Mouse (Mus musculus): ENCODE measurements around the gene Tmod3. TPM values are rescaled to one million over a fixed set of nuclear protein-coding genes. Genes with fewer than 3 reads are reported as not detected.

Tmod3 gene
- total and polyA plus RNA-seq, 2 experiments from 2014 or later = 40.8 to 64.9 TPM

GRCm38 (mm10) chr9:75553719-75554118 lies 5.7 kb downstream of the Tmod3 start:
- 0 out of 2 replicates have a peak, but pooled peaks cover 6% of the 10 kb centered on the region for H3K36me3 ChIP-seq (replicated peaks; ENCODE audit: control insufficient read depth, insufficient read depth, low read length)
- DNase-seq (ENCODE audit: low spot score) (no peak), ATAC-seq (ENCODE audit: insufficient read depth, low read depth) (no peak)
- TF ChIP-seq EP300 (IDR thresholded peaks at IDR 0.05; ENCODE audit: low read depth) (no peak), CTCF (IDR thresholded peaks at IDR 0.05; ENCODE audit: low read depth) (no peak)
- no peak overlapping the region for H3K4me3 ChIP-seq (ENCODE audit: low read depth, low read length)
- no peak overlapping the region for H3K27ac ChIP-seq (ENCODE audit: low read depth)
- H3K27me3 ChIP-seq (ENCODE audit: control insufficient read depth, insufficient read depth, low read length) = no peaks in the 10 kb centered on the region
- peaks cover 6% of the 10 kb centered on the region for H3K4me1 ChIP-seq (ENCODE audit: control insufficient read depth, insufficient read depth)
- no peak overlapping the region for H3K9ac ChIP-seq (replicated peaks; ENCODE audit: low read depth, low read length)
- WGBS = 61% methylated on average over 4 of the region's 4 CpGs
- H3K9me3 ChIP-seq (replicated peaks; ENCODE audit: control insufficient read depth, low read length) = peaks cover 10% of the 10 kb centered on the region
- H3K4me2 ChIP-seq (ENCODE audit: low read depth, low read length) = no peak overlapping the region

- H3K9ac ChIP-seq (replicated peaks; ENCODE audit: low read depth, low read length) = no peak overlapping the region
- H3K27me3 ChIP-seq (ENCODE audit: control insufficient read depth, insufficient read depth, low read length) = no peaks in the 10 kb centered on the region
- ATAC-seq (ENCODE audit: insufficient read depth, low read depth) (no peak), DNase-seq (ENCODE audit: low spot score) (no peak)
- no peak overlapping the region for H3K4me3 ChIP-seq (ENCODE audit: low read depth, low read length)
- peaks cover 9% of the 10 kb centered on the region; the same call in 1 of the 2 replicates for H3K4me1 ChIP-seq (ENCODE audit: control insufficient read depth, insufficient read depth)
- TF ChIP-seq CTCF (IDR thresholded peaks at IDR 0.05; ENCODE audit: low read depth) (no peak), EP300 (IDR thresholded peaks at IDR 0.05; ENCODE audit: low read depth) (no peak)
- WGBS = 59% methylated on average over 5 of the region's 5 CpGs
- 0 out of 2 replicates have a peak overlapping the region, but pooled peaks have one; percentile 25 for H3K27ac ChIP-seq (ENCODE audit: low read depth)
- H3K9me3 ChIP-seq (replicated peaks; ENCODE audit: control insufficient read depth, low read length) = peaks cover 10% of the 10 kb centered on the region
- H3K4me2 ChIP-seq (ENCODE audit: low read depth, low read length) = no peak overlapping the region
- H3K36me3 ChIP-seq (replicated peaks; ENCODE audit: control insufficient read depth, insufficient read depth, low read length) = 0 out of 2 replicates have a peak, but pooled peaks cover 6% of the 10 kb centered on the region
Observed at GRCm38 (mm10) chr9:75551342-75551741, 8.1 kb downstream of the Tmod3 start.

- Histone ChIP-seq H3K27ac (ENCODE audit: low read depth) (peak overlapping the region; percentile 50), H3K4me3 (ENCODE audit: low read depth, low read length) (no peak overlapping the region), H3K27me3 (ENCODE audit: control insufficient read depth, insufficient read depth, low read length) (no peaks in the 10 kb centered on the region), H3K4me1 (ENCODE audit: control insufficient read depth, insufficient read depth) (peaks cover 9% of the 10 kb centered on the region; the same call in 1 of the 2 replicates), H3K36me3 (replicated peaks; ENCODE audit: control insufficient read depth, insufficient read depth, low read length) (0 out of 2 replicates have a peak, but pooled peaks cover 6% of the 10 kb centered on the region), H3K4me2 (ENCODE audit: low read depth, low read length) (peak overlapping the region; percentile 15; the same call in 1 of the 2 replicates), H3K9ac (replicated peaks; ENCODE audit: low read depth, low read length) (no peak overlapping the region), H3K9me3 (replicated peaks; ENCODE audit: control insufficient read depth, low read length) (peaks cover 10% of the 10 kb centered on the region)
- peak; percentile 60 for DNase-seq (ENCODE audit: low spot score)
- TF ChIP-seq CTCF (IDR thresholded peaks at IDR 0.05; ENCODE audit: low read depth) (no peak), EP300 (IDR thresholded peaks at IDR 0.05; ENCODE audit: low read depth) (no peak)
- ATAC-seq (ENCODE audit: insufficient read depth, low read depth) = no peak
- 56% methylated on average over 8 of the region's 8 CpGs for WGBS
Observed at GRCm38 (mm10) chr9:75549010-75549409, 10.4 kb downstream of the Tmod3 start.

- H3K4me3 ChIP-seq (ENCODE audit: low read depth, low read length) = no peak overlapping the region
- no peak overlapping the region for H3K9ac ChIP-seq (replicated peaks; ENCODE audit: low read depth, low read length)
- WGBS = 43% methylated on average over 12 of the region's 12 CpGs
- DNase-seq (ENCODE audit: low spot score) = peak; percentile 83
- H3K4me2 ChIP-seq (ENCODE audit: low read depth, low read length) = no peak overlapping the region; the same call in 1 of the 2 replicates
- H3K4me1 ChIP-seq (ENCODE audit: control insufficient read depth, insufficient read depth) = peaks cover 22% of the 10 kb centered on the region
- 0 out of 2 replicates have a peak, but pooled peaks cover 6% of the 10 kb centered on the region for H3K36me3 ChIP-seq (replicated peaks; ENCODE audit: control insufficient read depth, insufficient read depth, low read length)
- H3K27me3 ChIP-seq (ENCODE audit: control insufficient read depth, insufficient read depth, low read length) = no peaks in the 10 kb centered on the region
- H3K9me3 ChIP-seq (replicated peaks; ENCODE audit: control insufficient read depth, low read length) = peaks cover 10% of the 10 kb centered on the region
- peak; percentile 88 for ATAC-seq (ENCODE audit: insufficient read depth, low read depth)
- TF ChIP-seq EP300 (IDR thresholded peaks at IDR 0.05; ENCODE audit: low read depth) (peak; percentile 88), CTCF (IDR thresholded peaks at IDR 0.05; ENCODE audit: low read depth) (no peak)
- H3K27ac ChIP-seq (ENCODE audit: low read depth) = peak overlapping the region; percentile 84
Observed at GRCm38 (mm10) chr9:75546885-75547553, 12.4 kb downstream of the Tmod3 start.

- no peaks in the 10 kb centered on the region for H3K27me3 ChIP-seq (ENCODE audit: control insufficient read depth, insufficient read depth, low read length)
- no peak overlapping the region for H3K9ac ChIP-seq (replicated peaks; ENCODE audit: low read depth, low read length)
- no peak for TF ChIP-seq EP300 (IDR thresholded peaks at IDR 0.05; ENCODE audit: low read depth)
- TF ChIP-seq CTCF (IDR thresholded peaks at IDR 0.05; ENCODE audit: low read depth) = no peak
- no peak overlapping the region for H3K4me3 ChIP-seq (ENCODE audit: low read depth, low read length)
- no peak overlapping the region for H3K27ac ChIP-seq (ENCODE audit: low read depth)
- H3K4me1 ChIP-seq (ENCODE audit: control insufficient read depth, insufficient read depth) = peaks cover 34% of the 10 kb centered on the region
- WGBS = 79% methylated on average over 8 of the region's 8 CpGs
- ATAC-seq (ENCODE audit: insufficient read depth, low read depth) (no peak), DNase-seq (ENCODE audit: low spot score) (no peak)
- H3K4me2 ChIP-seq (ENCODE audit: low read depth, low read length) = no peak overlapping the region
- peaks cover 4% of the 10 kb centered on the region for H3K9me3 ChIP-seq (replicated peaks; ENCODE audit: control insufficient read depth, low read length)
- H3K36me3 ChIP-seq (replicated peaks; ENCODE audit: control insufficient read depth, insufficient read depth, low read length) = 0 out of 2 replicates have a peak, but pooled peaks cover 2% of the 10 kb centered on the region
Observed at GRCm38 (mm10) chr9:75545514-75545913, 13.9 kb downstream of the Tmod3 start.

All from heart, postnatal 0 days (tissue).